Mouse (Mus musculus) kidney, embryonic 14.5 days (tissue): ENCODE data around the gene Ablim1. TPM values are rescaled to one million over a fixed set of nuclear protein-coding genes. Genes with fewer than 3 reads are reported as not detected.
A peak's percentile ranks its signal among the peaks of the same experiment; 100 is the strongest.

Source experiments
- ATAC-seq: fragments of 200-750 bp; cut with Nextera tagmentation; 2 replicates; pipeline ENCODE4 v1.8.0; 2017; ENCODE audit warnings: moderate number of reproducible peaks, mild to moderate bottlenecking, moderate TSS enrichment, moderate library complexity; ENCODE audit not compliant: low FRiP score, low TSS enrichment
- H3K27ac ChIP-seq: fragments of 300-500 bp; sonication (generic); 2 replicates; pipeline ENCODE4 v1.5.1; 2014; ENCODE audit warnings: low read depth, mild to moderate bottlenecking, low read length, moderate library complexity, mixed read lengths
- H3K27me3 ChIP-seq: fragments of 300-500 bp; sonication (generic); 2 replicates; pipeline ENCODE4 v1.6.1; 2014; ENCODE audit warnings: mild to moderate bottlenecking, low read length; ENCODE audit not compliant: control insufficient read depth, insufficient read depth
- H3K36me3 ChIP-seq: fragments of 300-500 bp; sonication (generic); 2 replicates; pipeline ENCODE4 v1.6.1; 2014; ENCODE audit warnings: low read length, mixed read lengths; ENCODE audit not compliant: control insufficient read depth, insufficient read depth
- H3K4me1 ChIP-seq: fragments of 300-500 bp; sonication (generic); 2 replicates; pipeline ENCODE4 v1.6.1; 2014; ENCODE audit warnings: low read length, mixed read lengths; ENCODE audit not compliant: control insufficient read depth, insufficient read depth
- H3K4me2 ChIP-seq: fragments of 300-500 bp; sonication (generic); replicated peaks from 2 replicates; pipeline ENCODE4 v1.6.1; 2014; ENCODE audit warnings: low read depth, mild to moderate bottlenecking, low read length
- H3K4me3 ChIP-seq: fragments of 300-500 bp; sonication (generic); 2 replicates; pipeline ENCODE4 v1.5.1; 2014; ENCODE audit warnings: mild to moderate bottlenecking, low read length
- H3K9ac ChIP-seq: fragments of 300-500 bp; sonication (generic); 2 replicates; pipeline ENCODE4 v1.6.1; 2014; ENCODE audit warnings: low read depth, mild to moderate bottlenecking, low read length, moderate library complexity
- H3K9me3 ChIP-seq: fragments of 300-500 bp; sonication (generic); 2 replicates; pipeline ENCODE4 v1.6.1; 2016; ENCODE audit warnings: low read length; ENCODE audit not compliant: control insufficient read depth
- WGBS: fragments of 180-500 bp; shearing (Covaris S2); extraction: QIAGEN DNeasy Blood & Tissue Kit; methylation state at CpG from one replicate; pipeline ENCODE4 v1.1.7; 2014; 5-methylcytosine and 5-hydroxymethylcytosine counted together
- polyA plus RNA-seq: library from polyadenylated mRNA; unstranded; fragments of >200 nt; fragmentation: Nextera tagmentation; extraction: Ambion mirVana; gene quantifications from 2 replicates; pipeline ENCODE4 v1.2.1, GENCODE M21; 2014

Gene Ablim1
- polyA plus RNA-seq, 1 experiment from 2014 or later, result 36.0 TPM

GRCm38 (mm10) chr19:57181317-57181716 is 133.4 kb downstream of the Ablim1 start:
- WGBS, result 69% methylated on average over 6 of the region's 6 CpGs
- 0 out of 2 replicates have a peak overlapping the region, but pooled peaks have one; percentile 11 for H3K27ac ChIP-seq
- H3K4me1 ChIP-seq, result 0 out of 2 replicates have a peak, but pooled peaks cover 7% of the 10 kb centered on the region

DNA sequence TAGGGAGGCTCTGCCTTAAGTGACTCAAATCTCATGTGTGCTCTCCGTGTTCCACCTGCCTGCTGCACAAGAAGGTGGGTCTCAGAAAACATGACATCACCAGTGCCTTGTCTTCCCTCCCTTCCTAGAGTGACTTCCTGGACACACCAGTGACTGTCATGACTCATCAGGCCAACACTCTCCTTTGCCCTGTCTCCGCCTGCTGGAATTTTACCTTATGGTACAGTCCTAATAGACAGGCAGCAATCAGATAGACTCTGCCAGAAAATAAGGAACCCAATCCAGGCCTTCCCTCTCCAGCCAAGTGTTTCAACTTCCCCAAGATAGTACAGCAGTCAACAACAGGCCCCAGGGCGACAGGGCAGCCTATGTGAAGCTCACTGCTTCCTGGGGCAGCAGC is 133.8 kb downstream of the Ablim1 start:
- no peaks in the 10 kb centered on the region for H3K36me3 ChIP-seq
- WGBS, result 77% methylated on average over 3 of the region's 3 CpGs
- H3K4me3 ChIP-seq, result no peak overlapping the region
- H3K9me3 ChIP-seq, result no peaks in the 10 kb centered on the region
- H3K9ac ChIP-seq, result no peak overlapping the region
- no peak overlapping the region for H3K4me2 ChIP-seq
- no peak for ATAC-seq
- H3K27ac ChIP-seq, result no peak overlapping the region
- H3K27me3 ChIP-seq, result no peaks in the 10 kb centered on the region
- 0 out of 2 replicates have a peak, but pooled peaks cover 7% of the 10 kb centered on the region for H3K4me1 ChIP-seq

More at GRCm38 (mm10) chr19:57181317-57181716, 133.4 kb downstream of the Ablim1 start:
- ATAC-seq, result no peak
- Histone ChIP-seq H3K4me2 (no peak overlapping the region), H3K4me3 (no peak overlapping the region), H3K36me3 (no peaks in the 10 kb centered on the region), H3K27me3 (no peaks in the 10 kb centered on the region), H3K9me3 (no peaks in the 10 kb centered on the region), H3K9ac (no peak overlapping the region)

- Histone ChIP-seq H3K4me1 (0 out of 2 replicates have a peak, but pooled peaks cover 7% of the 10 kb centered on the region), H3K27me3 (no peaks in the 10 kb centered on the region), H3K27ac (no peak overlapping the region; the same call in 1 of the 2 replicates), H3K9me3 (no peaks in the 10 kb centered on the region), H3K4me2 (no peak overlapping the region), H3K4me3 (no peak overlapping the region), H3K9ac (no peak overlapping the region), H3K36me3 (no peaks in the 10 kb centered on the region)
- ATAC-seq, result no peak
- 61% methylated on average over 9 of the region's 9 CpGs for WGBS
Observed at GRCm38 (mm10) chr19:57180333-57180732, 134.4 kb downstream of the Ablim1 start.

DNA sequence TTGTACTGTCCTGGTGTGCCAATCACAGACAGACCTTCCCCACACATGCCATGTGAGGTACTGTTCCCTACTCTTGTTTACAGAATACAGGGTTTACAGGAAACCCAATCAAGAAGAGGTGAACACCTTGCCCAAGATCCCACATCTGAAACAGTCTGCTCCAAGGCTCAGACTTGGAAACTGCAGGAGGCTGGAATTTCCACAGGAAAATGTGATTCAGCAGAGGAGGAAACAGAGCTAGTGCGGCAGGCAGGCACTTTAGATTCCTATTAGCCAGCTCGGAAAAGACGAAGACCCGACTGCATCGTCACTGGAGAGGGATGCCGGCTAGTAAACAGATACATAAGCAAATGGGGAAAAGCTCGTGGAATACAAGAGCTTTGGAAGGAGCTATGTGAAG is 135.4 kb downstream of the Ablim1 start:
- no peak overlapping the region for H3K27ac ChIP-seq

DNA sequence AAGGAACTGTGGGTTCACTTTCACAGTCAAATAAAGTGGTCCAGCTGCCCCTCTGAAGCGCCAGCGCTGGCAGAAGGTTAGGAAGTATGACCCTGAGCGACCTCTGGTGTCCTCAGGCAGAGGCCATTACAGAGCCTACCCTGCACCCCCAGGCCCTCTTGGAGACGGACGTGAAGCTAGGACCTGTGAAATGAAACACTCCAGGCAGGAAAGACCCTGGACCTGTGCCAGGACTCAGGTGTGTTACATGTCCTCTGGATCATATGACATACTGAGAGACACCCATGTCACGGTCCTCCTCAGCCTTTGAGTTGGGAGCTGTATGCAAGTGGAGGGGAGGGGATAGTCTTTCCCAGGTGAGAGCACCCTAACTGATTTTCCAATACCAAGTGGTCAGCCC is 137.4 kb downstream of the Ablim1 start:
- Histone ChIP-seq H3K9me3 (no peaks in the 10 kb centered on the region), H3K27me3 (no peaks in the 10 kb centered on the region), H3K4me3 (no peak overlapping the region), H3K27ac (no peak overlapping the region), H3K4me1 (0 out of 2 replicates have a peak, but pooled peaks cover 11% of the 10 kb centered on the region), H3K4me2 (no peak overlapping the region), H3K36me3 (no peaks in the 10 kb centered on the region), H3K9ac (no peak overlapping the region)
- ATAC-seq, result no peak
- WGBS, result 52% methylated on average over 6 of the region's 6 CpGs

More for the DNA sequence above, 135.4 kb downstream of the Ablim1 start:
- ATAC-seq, result no peak
- H3K27me3 ChIP-seq, result no peaks in the 10 kb centered on the region
- H3K9me3 ChIP-seq, result no peaks in the 10 kb centered on the region
- H3K9ac ChIP-seq, result no peak overlapping the region
- H3K4me3 ChIP-seq, result no peak overlapping the region
- H3K36me3 ChIP-seq, result no peaks in the 10 kb centered on the region
- no peak overlapping the region for H3K4me2 ChIP-seq
- H3K4me1 ChIP-seq, result 0 out of 2 replicates have a peak, but pooled peaks cover 9% of the 10 kb centered on the region
- WGBS, result 81% methylated on average over 7 of the region's 7 CpGs

GRCm38 (mm10) chr19:57175077-57175476 is 139.6 kb downstream of the Ablim1 start:
- Histone ChIP-seq H3K27me3 (no peaks in the 10 kb centered on the region), H3K4me2 (no peak overlapping the region), H3K4me1 (0 out of 2 replicates have a peak, but pooled peaks cover 6% of the 10 kb centered on the region), H3K36me3 (no peaks in the 10 kb centered on the region), H3K27ac (0 out of 2 replicates have a peak overlapping the region, but pooled peaks have one; percentile 26), H3K9ac (no peak overlapping the region), H3K9me3 (no peaks in the 10 kb centered on the region), H3K4me3 (no peak overlapping the region)
- no peak for ATAC-seq

DNA sequence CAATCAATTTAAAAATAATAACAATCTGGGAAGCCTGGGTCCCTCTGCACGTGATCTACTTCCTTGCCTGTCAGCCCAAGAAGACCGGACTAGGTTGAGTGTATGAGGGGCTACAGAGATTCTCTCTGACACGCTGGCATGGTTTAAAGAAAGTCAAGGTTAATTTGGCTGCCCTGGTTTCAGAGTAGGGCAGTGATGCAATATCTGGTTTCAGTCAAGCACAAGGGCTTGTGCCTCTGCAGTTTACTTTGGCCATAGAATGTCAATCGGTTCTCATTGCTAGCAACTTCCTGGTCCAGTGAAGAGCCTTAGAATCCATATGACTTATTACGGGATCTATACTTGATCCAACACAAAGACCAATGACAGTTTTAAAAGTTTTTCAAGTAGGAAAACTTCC is 140.2 kb downstream of the Ablim1 start:
- no peaks in the 10 kb centered on the region for H3K27me3 ChIP-seq
- H3K4me1 ChIP-seq, result 0 out of 2 replicates have a peak, but pooled peaks cover 4% of the 10 kb centered on the region
- peak overlapping the region; percentile 26; the same call in 1 of the 2 replicates for H3K27ac ChIP-seq
- H3K9ac ChIP-seq, result no peak overlapping the region
- no peak overlapping the region for H3K4me3 ChIP-seq
- ATAC-seq, result no peak
- WGBS, result 68% methylated on average over 5 of the region's 5 CpGs
- H3K9me3 ChIP-seq, result no peaks in the 10 kb centered on the region
- no peak overlapping the region for H3K4me2 ChIP-seq
- no peaks in the 10 kb centered on the region for H3K36me3 ChIP-seq

DNA sequence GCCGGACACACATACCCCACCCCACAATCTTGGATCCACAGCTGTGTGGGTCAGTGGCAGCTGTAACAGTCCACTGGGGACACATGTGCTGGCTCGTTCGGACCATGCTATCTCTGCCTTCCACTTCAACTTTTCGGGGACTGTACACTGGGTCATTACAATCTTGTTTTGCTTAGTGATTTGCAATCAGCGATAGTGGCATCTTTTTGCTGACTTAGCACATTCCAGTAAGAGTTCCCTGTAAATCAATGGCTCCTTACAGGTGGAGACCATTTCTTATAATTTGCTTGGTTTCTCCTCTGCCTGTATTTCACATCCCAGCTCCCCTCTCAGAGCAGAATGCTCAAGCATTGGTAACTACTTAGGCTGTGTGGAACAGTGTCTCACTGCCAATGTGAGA is 140.7 kb downstream of the Ablim1 start:
- 55% methylated on average over 5 of the region's 5 CpGs for WGBS

GRCm38 (mm10) chr19:57172321-57172720 is 142.4 kb downstream of the Ablim1 start:
- H3K9ac ChIP-seq, result no peak overlapping the region
- ATAC-seq, result no peak
- H3K27me3 ChIP-seq, result no peaks in the 10 kb centered on the region

More for the DNA sequence above, 140.7 kb downstream of the Ablim1 start:
- no peak overlapping the region for H3K4me3 ChIP-seq
- H3K9ac ChIP-seq, result no peak overlapping the region
- H3K36me3 ChIP-seq, result no peaks in the 10 kb centered on the region
- no peak overlapping the region for H3K4me2 ChIP-seq
- no peak for ATAC-seq
- H3K9me3 ChIP-seq, result no peaks in the 10 kb centered on the region
- no peaks in the 10 kb centered on the region for H3K27me3 ChIP-seq
- no peak overlapping the region for H3K27ac ChIP-seq
- H3K4me1 ChIP-seq, result 0 out of 2 replicates have a peak, but pooled peaks cover 4% of the 10 kb centered on the region

More at GRCm38 (mm10) chr19:57172321-57172720, 142.4 kb downstream of the Ablim1 start:
- H3K4me2 ChIP-seq, result no peak overlapping the region
- 0 out of 2 replicates have a peak, but pooled peaks cover 4% of the 10 kb centered on the region for H3K4me1 ChIP-seq
- 93% methylated on average over 5 of the region's 5 CpGs for WGBS
- no peaks in the 10 kb centered on the region for H3K36me3 ChIP-seq
- no peak overlapping the region for H3K4me3 ChIP-seq
- H3K27ac ChIP-seq, result no peak overlapping the region
- H3K9me3 ChIP-seq, result no peaks in the 10 kb centered on the region
